Mouse (Mus musculus): ENCODE data around the gene Slco1a6.

The Slco1a6 gene

DNA sequence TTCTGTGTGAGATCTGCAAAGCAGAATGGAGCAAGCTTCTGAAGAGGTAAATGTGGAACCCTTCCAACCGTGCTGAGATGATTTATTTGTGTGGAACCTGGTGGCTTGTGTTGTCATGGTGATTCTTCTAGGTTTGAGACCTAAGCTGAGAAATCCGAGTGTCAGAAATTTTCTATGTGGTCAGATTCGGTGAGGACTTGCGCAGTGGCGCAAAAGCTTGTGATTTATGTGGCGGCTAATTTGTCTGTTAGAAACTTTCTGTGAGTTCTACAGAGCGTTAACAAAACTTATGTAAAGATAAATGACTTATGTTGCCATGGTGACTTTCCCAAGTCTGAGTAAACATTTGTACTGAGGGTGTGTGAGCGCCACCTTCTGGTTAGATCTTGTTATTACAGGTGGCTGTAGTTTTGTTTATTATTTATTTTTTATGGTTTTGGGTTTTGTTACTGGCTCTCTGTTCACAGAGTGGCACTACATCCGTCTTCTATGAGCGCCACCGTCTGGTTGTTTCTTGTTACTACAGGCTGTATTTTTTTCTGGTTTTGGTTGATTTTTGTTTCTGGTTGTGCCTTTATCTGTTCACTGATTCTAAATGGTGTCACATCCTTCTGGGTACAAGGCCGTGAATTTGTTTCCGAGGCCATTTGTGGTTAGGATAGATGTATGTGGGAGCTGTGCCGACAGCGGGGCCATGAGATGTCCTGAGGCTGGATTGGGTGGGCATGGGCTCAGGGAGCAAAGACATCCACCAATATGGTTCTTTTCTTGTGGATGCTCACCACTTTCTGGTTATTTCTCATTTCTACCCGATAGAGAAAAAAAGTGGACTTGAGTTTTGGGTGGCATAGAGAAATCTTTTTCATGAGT, 167.8 kb downstream of the Slco1a6 start:
- DNase-seq (ENCODE audit: low read depth in 2 of 2, low spot score in 2 of 2) = no peak

GRCm38 (mm10) chr6:142035771-142036170, 172.6 kb downstream of the Slco1a6 start:
- DNase-seq (ENCODE audit: low read depth in 2 of 2, low spot score in 2 of 2) = no peak
